Mouse (Mus musculus): Measurements from ENCODE around the gene Hsd17b11.
"Not testable (repeated sequence)": the region's sequence is repeated elsewhere in the genome, so short reads cannot be mapped to it uniquely, and the experiment has no call there.

Hsd17b11 gene

GRCm38 (mm10) chr5:104036686-104037085, 15.0 kb upstream of the Hsd17b11 start:
- no peak for DNase-seq (ENCODE audit: low read depth in 2 of 2, low spot score in 2 of 2)

GRCm38 (mm10) chr5:104035824-104036223, 14.1 kb upstream of the Hsd17b11 start:
- no peak for DNase-seq (ENCODE audit: low read depth in 2 of 2, low spot score in 2 of 2)

DNA sequence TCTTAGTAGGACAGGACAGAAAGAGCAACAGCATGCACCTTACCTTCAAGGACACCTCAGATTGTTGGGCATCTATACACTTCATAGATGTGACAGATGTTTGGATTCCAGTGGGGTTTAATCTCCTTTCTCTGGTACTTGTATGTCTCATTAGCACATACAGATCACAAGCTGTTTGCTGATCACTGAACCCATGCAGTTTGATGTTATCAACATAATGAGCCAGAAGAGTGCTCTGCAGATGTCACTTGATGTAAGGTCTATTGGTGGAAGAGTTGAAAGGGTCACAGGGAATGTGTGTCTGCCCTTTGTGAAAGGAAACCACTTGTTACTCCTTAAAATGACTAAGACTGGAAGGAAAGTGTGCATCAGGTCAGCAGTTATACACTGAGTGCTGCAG, 13.3 kb upstream of the Hsd17b11 start:
- DNase-seq (ENCODE audit: low read depth in 2 of 2, low spot score in 2 of 2) = no peak

DNA sequence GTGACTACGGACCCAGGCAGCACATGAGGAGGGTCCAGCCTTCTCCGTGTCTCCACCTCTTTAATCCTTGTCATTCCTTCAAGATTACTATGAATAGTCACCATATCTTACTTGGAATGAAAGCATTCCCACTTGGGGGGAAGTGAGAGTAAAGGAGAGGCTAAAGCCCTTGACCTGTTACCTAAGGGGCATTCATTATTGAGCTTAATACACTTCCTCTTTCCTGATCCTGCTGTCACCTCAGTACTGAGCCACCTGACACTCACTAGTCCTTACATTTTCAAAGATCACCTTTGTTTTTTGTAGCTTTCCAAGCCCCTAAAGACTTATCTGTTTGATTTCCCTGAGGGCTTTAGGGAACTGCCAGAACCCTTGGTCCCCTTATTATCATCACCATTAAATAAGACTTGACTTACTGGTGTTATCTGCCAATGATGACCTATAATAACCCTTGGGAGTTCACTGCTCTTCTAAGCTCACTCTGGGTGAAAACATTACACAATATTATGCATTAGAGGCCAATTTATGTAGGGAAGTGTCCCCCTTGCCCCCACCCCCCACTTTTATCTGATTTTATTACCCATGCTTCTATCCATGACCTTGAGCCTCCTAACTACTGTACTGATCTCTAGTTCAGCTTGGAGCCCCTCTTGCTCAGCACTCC, 10.8 kb upstream of the Hsd17b11 start:
- no peak for DNase-seq (ENCODE audit: low read depth in 2 of 2, low spot score in 2 of 2)

GRCm38 (mm10) chr5:104025245-104025854, 3.6 kb upstream of the Hsd17b11 start:
- DNase-seq (ENCODE audit: low read depth in 2 of 2, low spot score in 2 of 2) = no peak

- DNase-seq (ENCODE audit: low read depth in 2 of 2, low spot score in 2 of 2) = no peak
Observed at GRCm38 (mm10) chr5:104024762-104025161, 3.0 kb upstream of the Hsd17b11 start.

- DNase-seq (ENCODE audit: low read depth in 2 of 2, low spot score in 2 of 2) = not testable (repeated sequence)
Observed at GRCm38 (mm10) chr5:104024193-104024592, 2.5 kb upstream of the Hsd17b11 start.

- no peak for DNase-seq (ENCODE audit: low read depth in 2 of 2, low spot score in 2 of 2)
Observed at GRCm38 (mm10) chr5:104023289-104024020, 1.7 kb upstream of the Hsd17b11 start.

DNA sequence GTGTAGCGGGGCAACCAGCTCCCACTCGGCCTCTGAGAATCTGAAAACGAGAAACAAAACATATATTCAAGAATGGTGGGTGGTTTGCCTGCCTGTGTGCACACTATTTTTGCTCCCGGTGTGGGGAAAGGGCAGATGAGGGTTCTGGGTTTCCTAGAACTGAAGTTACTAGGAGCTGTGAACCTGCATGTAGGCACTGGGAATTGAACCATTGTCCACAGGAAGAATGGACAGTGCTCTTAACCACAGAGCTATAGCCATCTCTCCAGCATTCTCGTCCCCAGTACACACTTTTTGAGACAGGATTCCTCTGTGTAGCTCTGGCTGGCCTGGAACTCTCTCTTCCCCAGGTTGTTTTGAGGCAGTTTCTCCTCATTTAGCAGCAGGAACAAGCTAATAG, 839 bp upstream of the Hsd17b11 start:
- DNase-seq (ENCODE audit: low read depth in 2 of 2, low spot score in 2 of 2) = no peak

- DNase-seq (ENCODE audit: low read depth in 2 of 2, low spot score in 2 of 2) = no peak
Observed at GRCm38 (mm10) chr5:104011419-104011818, 10.3 kb downstream of the Hsd17b11 start.

- no peak for DNase-seq (ENCODE audit: low read depth in 2 of 2, low spot score in 2 of 2)
Observed at GRCm38 (mm10) chr5:104010261-104010660, 11.5 kb downstream of the Hsd17b11 start.

- no peak for DNase-seq (ENCODE audit: low read depth in 2 of 2, low spot score in 2 of 2)
Observed at GRCm38 (mm10) chr5:104009421-104009820, 12.3 kb downstream of the Hsd17b11 start.

DNA sequence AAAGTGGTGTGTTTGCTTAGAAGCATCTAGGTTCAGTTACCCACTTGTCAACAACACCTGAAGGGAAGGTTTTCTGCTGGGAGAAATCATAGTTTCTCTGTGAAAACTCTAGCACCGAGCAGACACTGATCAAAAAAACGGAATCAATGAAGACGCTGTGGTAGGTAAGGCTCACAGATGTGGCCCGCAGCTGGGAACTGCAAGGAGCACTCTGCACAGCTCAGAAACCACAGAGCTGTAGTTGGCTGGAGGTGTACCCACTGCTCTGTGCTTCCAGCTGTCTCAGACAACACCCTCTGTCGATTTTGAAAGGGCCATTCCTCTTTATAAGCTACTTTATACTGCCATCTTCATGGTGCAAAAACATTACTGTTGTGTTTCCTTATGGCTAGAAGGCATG, 13.9 kb downstream of the Hsd17b11 start:
- no peak for DNase-seq (ENCODE audit: low read depth in 2 of 2, low spot score in 2 of 2)

- no peak for DNase-seq (ENCODE audit: low read depth in 2 of 2, low spot score in 2 of 2)
Observed at GRCm38 (mm10) chr5:104006811-104007210, 14.9 kb downstream of the Hsd17b11 start.

- no peak for DNase-seq (ENCODE audit: low read depth in 2 of 2, low spot score in 2 of 2)
Observed at GRCm38 (mm10) chr5:104003955-104004354, 17.8 kb downstream of the Hsd17b11 start.

DNA sequence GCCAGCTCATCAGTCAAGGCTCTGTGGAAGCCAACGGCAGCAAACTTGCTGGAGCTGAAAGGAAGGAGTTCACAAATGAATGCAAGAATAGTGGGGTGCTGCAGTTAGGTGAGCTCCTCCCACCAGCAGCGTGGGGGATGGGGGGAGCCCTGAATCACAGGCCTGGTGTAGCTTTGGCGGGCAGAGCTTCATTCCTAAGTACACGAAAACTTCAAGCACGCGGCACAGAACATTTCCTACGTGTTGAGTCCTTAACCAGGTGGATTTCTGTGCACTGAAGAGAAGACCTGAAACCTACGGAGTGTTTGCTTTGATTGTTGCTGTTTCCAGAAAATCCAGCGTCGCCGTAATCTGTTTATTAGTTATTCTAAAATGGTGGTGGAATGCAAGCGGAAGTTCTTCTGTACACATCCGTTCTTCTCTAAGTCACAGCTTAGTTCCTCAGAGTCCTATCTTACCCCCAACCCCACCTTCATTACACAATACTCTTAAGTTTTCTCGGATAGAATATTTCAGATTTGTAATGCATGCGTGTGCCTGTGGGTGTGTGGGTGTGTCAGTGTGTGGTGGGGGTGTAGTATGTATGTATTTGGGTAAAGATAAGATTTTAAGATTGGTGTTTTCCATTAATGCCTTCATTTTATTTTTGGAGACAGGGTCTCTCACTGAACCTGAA, 18.3 kb downstream of the Hsd17b11 start:
- no peak for DNase-seq (ENCODE audit: low read depth in 2 of 2, low spot score in 2 of 2)

GRCm38 (mm10) chr5:104002549-104003255, 19.0 kb downstream of the Hsd17b11 start:
- DNase-seq (ENCODE audit: low read depth in 2 of 2, low spot score in 2 of 2) = no peak

GRCm38 (mm10) chr5:103999738-104000137, 22.0 kb downstream of the Hsd17b11 start:
- DNase-seq (ENCODE audit: low read depth in 2 of 2, low spot score in 2 of 2) = peak; percentile 72 to 75

DNA sequence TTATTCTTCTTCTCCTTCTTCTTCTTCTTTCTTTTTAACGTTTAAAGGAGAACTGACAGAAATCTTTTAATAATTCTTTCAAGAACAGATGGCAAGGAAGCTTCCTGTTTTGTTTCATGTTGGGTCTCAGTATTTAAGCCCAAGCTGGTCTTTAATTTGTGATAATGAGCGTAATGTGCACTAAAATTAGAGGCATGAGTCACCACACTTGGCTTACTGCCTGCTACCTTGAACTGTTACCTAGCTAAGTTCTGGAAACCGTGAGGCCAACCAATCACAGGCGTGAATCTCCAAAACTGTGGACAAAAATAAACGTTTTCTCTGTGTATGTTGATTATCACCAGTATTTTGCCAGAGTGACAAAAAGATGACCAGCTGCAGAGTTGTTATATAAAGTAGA, 23.0 kb downstream of the Hsd17b11 start:
- DNase-seq (ENCODE audit: low read depth in 2 of 2, low spot score in 2 of 2) = no peak

DNA sequence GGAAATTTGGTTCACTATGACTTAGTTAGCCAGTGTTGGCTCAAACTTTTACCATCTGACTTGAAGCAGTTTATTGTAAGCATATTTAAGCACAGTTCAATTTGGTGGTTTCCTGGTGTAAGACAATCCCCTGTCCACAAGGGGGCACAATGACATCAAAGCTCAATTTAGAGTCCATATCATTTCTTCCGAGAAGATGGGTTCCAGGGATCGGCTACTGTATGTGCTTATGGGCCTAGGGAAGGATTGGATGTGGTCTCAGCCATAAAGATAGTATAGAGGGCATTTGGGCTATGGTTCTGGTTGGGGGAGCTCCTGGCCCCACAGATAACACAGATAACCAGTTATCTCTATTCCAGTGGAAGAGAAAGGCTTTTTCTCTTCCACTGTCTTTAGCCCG, 26.5 kb downstream of the Hsd17b11 start:
- DNase-seq (ENCODE audit: low read depth in 2 of 2, low spot score in 2 of 2) = peak in 1 of 2 experiments; percentile 27

GRCm38 (mm10) chr5:103994669-103995068, 27.1 kb downstream of the Hsd17b11 start:
- DNase-seq (ENCODE audit: low read depth in 2 of 2, low spot score in 2 of 2) = no peak

Measured in CD8-positive naive resting alpha-beta T cell, adult 2 months (primary cell).